Mouse (Mus musculus): ENCODE results near the gene Slco6d1. TPM values are rescaled to one million over a fixed set of nuclear protein-coding genes. Genes with fewer than 3 reads are reported as not detected.

The Slco6d1 gene
- polyA plus RNA-seq (2017; shearing (Covaris generic)), result not detected

DNA sequence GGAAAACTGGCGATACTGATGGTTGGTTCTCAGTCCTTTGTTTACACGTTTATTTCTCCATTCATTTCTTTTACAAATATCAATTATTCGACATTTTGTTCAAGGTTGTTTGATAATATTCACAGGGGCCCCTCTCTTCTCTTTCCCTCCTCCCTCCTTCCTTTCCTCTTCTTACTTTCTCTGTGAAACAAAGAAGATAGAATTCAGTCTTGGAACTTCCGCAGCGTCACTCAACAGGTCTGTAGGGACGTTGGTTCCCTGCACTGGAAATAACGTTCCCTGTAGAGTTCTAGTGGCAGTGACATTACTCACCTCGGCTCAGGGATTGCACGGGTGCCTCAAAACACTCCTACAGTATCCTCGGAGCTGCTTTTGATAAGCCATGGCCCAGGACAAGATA is at the start of gene Slco6d1:
TSS of gene Slco6d1 (plus strand) at position 301 of the 400 bp plus-strand sequence.

